Mouse (Mus musculus): ENCODE data around the gene Gm4559.
A peak's percentile ranks its signal among the peaks of the same experiment; 100 is the strongest.
"Not testable (repeated sequence)": the region's sequence is repeated elsewhere in the genome, so short reads cannot be mapped to it uniquely, and the experiment has no call there.

Gene Gm4559

DNA sequence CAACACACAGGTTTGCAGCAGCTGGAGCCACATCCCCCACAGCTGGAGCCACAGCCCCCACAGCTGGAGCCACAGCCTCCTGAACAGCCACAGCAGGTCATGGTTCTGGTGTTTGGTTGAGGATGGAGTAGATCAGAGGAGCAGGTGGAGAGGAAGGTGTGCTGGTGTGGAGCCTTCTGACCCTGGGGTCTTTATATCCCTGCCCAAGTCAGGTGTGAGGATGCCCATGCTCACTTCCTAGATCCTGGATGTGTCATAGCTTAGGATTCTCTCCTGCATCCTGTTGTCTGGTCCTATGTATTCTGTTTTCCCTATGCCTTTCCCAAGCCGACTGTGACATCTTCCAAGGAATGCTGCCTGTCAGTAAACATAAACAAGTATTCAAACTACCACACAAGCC is 15.9 kb downstream of the Gm4559 start, which contains the start of gene Gm2431:
Gene Gm2431 (minus strand): TSS at position 101 of the 400 bp plus-strand sequence.
- DNase-seq, result not testable (repeated sequence)

DNA sequence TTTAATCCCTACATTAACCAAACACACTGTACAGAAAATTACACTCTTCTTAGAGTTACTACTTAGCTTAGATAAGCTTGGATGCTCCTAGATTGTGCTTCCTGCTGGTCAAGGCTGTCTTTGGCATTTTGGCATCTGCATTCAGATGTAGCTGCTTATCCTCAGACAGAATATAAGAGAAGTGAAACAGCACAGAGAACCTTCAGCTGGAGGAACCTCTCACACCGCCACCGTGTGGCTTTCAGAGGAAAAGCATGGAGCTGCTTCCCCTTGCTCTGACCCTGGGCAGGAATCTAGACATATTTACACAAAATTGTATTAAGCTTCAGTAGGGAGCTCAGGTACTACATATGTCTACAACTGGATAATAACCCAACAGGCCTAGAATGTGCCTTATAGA is 18.6 kb downstream of the Gm4559 start:
- peak; percentile 14 for DNase-seq

DNA sequence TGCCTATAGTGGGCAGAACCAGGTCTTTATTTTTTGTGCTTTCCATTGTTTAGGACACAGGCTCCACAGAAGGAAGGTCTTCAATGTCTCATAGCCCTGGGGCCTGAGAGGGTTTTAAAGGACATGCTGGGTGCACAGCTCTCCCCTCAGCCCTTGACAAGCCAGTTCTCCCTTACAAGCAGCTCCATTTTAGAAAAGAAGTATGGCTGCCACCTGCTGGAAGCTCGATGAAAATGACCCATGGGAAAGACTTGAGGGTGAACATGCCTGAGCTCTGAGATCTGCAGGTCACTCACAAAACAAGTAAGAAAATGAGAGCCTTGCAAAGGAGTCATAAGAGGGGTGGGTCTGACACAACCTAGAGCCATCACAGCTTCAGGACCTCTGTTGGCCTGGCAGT is 24.3 kb downstream of the Gm4559 start:
- DNase-seq, result peak; percentile 1

DNA sequence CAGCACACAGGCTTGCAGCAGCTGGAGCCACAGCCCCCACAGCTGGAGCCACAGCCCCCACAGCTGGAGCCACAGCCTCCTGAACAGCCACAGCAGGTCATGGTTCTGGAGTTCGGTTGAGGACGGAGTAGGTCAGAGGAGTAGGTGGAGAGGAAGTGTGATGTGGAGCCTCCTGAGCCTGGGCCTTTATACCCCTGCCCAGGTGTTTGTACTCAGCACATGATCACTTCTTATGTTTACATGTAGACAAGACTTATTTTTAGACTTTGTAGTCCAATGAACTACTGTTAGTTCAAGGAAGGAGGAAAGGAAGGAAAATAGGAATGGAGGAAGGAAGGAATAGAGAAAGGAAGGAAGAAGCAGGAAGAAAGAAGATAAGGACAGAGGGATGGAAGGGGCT is 33.2 kb downstream of the Gm4559 start, which contains the start of gene Gm40460:
Gene Gm40460 (minus strand): TSS at position 101 of the 400 bp plus-strand sequence.
- DNase-seq, result no peak

DNA sequence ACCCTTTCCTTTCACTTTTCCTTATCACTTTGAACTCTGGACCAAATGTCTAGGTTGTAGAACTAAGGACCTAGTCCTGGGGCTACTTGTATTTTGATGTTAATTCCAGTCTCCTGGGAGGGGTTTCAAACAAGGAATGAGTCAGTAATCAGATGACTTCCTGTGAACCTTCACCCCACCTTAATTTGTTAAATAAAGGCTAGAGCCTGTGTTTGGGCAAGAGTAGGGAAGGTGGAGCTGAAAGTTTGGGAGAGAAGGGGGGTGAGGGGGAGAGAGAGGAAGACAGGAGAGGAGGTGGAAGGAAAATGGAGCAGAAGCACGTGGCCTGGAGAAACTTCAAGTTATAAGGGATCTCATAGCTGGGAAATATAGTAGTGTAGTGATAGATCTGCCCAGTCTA is 42.6 kb downstream of the Gm4559 start:
- DNase-seq, result no peak

DNA sequence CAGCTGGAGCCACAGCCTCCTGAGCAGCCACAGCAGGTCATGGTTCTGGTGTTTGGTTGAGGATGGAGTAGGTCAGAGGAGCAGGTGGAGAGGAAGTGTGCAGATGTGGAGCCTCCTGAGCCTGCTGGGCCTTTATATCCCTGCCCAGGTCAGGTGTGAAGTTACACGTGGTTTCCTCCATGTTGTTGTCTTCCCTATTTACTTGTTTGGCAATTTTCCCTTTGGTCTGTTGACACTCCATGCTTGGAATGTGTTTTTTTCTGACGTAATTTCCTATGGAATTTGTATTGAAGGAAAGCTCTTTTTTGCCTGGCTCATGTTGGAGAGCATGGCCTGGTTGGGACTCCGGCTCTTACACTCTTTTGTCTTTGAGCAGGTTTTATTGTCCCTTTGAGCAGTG is 44.3 kb downstream of the Gm4559 start, which contains the start of gene Krtap5-5:
Gene Krtap5-5 (minus strand): TSS at position 101 of the 400 bp plus-strand sequence.
- DNase-seq, result not testable (repeated sequence)

DNA sequence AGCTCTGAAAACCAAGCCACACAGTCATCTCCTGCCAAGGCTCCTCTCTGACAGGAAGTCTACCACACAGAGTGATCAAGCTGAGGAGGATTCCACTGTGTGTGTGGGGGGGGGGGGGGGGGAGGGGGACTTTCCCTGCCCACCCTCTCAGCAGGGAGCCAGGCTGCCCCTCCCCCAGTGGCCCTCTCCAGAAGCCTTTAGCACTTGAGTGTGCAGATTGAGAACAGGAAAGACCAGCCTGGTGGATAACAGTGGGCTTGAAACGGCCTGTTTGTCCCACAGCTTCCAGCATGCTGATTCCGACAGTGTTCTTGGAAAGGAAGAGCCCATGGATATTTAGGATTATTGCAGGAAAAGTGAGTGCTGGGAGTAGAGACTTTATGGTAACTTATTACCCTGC is 49.6 kb downstream of the Gm4559 start:
- DNase-seq, result no peak
